Mouse (Mus musculus) CD4-positive, CD25-positive, alpha-beta regulatory T cell, adult 2 months (primary cell): ENCODE data around the gene Mslnl.
"Not testable (repeated sequence)": the region's sequence is repeated elsewhere in the genome, so short reads cannot be mapped to it uniquely, and the experiment has no call there.

ENCODE experiments used
- DNase-seq: peaks from one replicate; pipeline ENCODE4 v3.0.0-alpha.2; 2012; ENCODE audit warnings: low read depth, low spot score

The Mslnl gene

DNA sequence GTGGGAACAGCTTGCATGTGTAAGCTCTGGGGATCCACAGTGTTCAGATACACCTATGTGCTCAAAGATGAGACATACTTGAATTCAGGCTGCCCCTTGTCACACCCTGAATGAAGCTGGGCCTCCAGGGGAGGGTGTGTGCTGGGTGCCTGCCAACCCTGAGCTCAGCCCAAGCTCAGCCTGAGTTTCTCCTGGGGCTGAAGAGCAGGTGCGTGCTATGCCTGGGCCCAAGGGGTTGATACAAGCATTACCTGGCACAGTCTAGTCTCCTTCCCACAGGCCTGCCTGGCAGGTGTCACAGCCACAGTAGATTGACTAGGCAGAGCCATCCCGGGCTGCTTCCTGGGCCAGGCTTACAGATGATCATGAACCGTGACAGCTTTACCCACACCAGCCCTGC is at the start of gene Mslnl:
Mslnl (plus strand) TSS at position 298 of the 400 bp plus-strand sequence.
- no peak for DNase-seq

DNA sequence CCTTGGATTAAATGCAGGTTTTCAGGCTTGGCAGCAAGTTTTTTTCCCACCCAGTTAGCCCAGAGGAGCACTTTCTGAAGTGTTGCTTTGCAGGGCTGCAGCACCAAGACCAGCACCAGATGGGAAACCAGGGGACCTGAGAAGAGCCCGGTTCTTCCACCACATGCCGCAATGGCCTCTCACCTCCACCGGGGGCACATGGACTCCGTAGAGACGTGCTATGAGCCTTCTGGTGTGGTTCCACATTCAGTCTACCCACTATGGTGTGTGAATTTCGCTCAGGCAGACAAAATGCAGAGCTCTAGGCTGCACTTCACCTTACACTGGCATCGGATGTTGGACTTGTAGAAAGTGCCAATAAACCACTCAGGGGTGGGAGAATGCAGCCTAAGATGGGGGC is 49.5 kb upstream of the Mslnl start:
- DNase-seq, result no peak

DNA sequence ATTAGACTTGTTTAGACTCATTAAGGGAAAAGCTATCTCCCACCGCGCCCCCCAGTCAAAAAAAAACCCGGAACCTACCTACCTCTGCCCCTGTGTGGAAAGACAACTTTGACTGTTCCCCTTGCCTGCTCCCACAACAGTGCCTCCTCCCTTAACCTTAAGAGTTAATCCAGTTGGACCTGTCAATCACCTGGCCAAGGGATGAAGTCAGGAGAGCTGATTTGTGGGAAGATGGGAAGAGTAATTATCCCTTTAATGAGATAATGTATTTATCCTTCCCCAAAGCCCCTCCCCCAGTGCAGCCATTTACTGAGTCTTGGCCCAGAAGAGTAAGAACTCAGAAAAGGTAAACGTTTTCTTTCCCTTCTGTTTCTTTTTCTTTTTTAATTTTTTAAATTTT is 46.9 kb upstream of the Mslnl start:
- no peak for DNase-seq

DNA sequence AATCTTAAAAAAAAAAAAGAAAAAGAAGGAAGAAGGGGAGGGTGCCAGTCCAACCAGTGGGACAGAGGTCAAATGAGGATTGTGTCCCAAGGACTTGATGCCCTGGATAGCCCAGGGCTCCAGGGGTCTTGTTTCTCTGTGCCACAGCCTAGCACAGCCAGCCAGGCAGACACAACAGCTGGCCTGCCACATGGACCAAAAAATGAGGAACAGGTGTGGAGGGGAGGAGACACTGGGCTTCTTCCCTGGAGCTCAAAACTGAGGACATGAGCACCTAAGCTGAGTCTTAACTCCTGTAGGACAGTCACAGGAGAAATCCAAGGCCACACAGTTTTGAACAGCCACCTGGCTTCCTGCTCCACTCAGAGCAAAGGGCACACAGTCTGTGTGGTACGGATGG is 39.6 kb upstream of the Mslnl start:
- DNase-seq, result no peak

DNA sequence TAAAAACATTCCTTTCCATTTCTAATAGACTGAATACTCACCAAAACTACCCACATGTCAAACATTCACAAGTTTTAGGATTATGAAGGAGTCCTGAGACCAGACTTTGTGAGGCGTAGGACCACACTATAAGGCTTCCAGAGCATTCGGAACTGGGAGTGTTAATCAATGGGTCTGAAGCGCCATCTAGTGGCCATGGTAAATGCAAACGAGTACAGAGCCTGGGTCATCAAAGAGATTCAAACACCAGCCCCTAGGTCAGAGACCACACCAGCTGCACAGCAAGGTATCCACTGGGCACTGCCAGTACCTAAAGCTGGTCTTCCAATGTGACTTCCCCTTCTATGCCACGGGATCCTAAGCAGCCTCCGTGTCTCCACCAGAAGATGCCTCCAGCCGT is 37.4 kb upstream of the Mslnl start:
- peak; percentile 82 for DNase-seq

- DNase-seq, result no peak
Observed at GRCm38 (mm10) chr17:25700863-25701496, 34.9 kb upstream of the Mslnl start.

GRCm38 (mm10) chr17:25709994-25710393 is 25.8 kb upstream of the Mslnl start:
- no peak for DNase-seq

GRCm38 (mm10) chr17:25711136-25711535 is 24.7 kb upstream of the Mslnl start:
- DNase-seq, result no peak

DNA sequence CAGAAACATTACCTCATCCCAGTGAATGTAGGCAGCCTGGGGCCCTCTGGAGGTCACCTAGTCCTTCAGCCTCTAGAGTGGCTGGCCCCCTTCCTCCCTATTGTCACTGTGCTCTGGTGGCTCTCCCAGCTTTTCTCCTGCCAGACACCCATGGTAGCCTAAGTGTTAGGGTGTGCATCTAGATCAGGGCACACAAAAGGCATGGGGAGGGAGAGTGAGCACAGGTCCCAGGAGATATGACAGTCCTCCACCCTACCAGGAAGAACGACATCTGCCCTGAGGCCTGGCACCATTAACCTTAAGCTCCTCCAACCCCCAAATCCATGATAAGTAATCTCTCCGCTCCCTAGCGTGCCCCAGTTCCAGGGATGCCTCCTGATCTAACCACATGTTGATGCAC is 20.2 kb upstream of the Mslnl start:
- no peak for DNase-seq

- DNase-seq, result no peak
Observed at GRCm38 (mm10) chr17:25716130-25716529, 19.7 kb upstream of the Mslnl start.

DNA sequence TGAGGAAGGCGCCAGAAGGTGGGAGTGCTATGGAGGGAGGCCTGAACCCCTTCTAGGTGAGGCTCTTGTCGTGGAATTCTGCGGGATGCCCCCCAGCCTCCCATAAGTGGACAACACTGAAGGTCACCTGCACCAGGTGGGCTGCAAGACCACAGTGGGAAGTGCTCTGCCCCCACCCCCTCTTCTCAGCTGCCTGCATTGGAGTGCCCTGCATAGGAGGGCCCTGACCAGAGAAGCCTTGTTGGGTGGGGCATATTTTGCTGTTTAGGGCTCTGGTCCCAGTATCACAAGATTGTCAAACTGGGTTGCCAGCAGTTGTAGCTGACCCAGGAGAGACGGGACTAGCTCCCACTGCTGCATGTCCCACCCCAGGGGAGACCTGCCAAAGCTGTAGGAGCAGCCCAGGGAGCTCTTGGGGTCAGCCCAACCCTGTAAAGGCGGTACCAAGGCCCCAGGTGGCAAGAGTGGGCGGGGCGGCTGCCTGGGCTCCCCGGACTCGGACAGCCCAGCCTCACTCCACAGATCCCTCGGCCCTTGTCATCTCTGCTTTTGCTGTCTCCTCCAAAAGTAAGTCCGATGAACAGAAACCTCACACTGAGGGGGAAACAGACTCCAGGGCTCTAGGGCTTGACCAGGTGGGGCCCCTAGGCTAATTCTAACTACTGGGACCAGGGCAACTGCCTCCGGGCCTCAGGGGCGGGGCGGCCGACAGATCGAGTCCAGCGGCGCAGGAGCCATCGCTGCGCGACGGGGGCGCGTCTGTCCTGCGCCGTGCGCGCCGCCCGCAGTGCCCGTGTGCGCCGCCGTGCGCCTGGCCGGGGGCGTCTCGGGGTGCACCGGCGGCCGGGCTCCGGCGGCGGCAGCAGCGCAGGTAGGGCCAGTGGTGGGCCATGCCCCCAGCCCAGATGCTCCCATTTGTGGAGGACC is 18.9 kb upstream of the Mslnl start, which contains the start of gene Gng13:
Gng13 (plus strand) TSS at position 461 of the 927 bp plus-strand sequence.
- no peak for DNase-seq

- no peak for DNase-seq
Observed at GRCm38 (mm10) chr17:25717691-25718090, 18.2 kb upstream of the Mslnl start.

- no peak for DNase-seq
Observed at GRCm38 (mm10) chr17:25721476-25721875, 14.4 kb upstream of the Mslnl start.

DNA sequence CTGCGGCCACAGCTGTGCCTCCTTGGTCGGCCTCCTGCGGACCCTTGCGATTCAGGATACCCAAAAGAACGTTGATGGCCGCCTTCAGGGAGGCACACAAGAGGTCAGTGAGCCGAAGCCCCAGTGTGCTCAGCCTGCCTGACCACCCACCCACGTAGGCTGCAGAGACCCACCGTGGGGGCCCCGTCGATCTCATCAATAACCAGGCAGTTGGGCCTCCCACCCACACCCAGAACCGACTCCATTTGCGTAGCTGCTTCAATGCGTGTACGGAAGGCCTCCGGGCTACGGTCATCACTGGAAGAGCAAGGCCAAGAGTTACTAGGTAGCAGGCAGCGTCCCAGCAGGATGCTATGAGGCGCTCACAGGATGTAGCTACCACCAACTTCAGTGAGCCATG is 12.4 kb upstream of the Mslnl start:
- no peak for DNase-seq

- DNase-seq, result no peak
Observed at GRCm38 (mm10) chr17:25723919-25724318, 11.9 kb upstream of the Mslnl start.

GRCm38 (mm10) chr17:25725264-25725663 is 10.6 kb upstream of the Mslnl start:
- no peak for DNase-seq

DNA sequence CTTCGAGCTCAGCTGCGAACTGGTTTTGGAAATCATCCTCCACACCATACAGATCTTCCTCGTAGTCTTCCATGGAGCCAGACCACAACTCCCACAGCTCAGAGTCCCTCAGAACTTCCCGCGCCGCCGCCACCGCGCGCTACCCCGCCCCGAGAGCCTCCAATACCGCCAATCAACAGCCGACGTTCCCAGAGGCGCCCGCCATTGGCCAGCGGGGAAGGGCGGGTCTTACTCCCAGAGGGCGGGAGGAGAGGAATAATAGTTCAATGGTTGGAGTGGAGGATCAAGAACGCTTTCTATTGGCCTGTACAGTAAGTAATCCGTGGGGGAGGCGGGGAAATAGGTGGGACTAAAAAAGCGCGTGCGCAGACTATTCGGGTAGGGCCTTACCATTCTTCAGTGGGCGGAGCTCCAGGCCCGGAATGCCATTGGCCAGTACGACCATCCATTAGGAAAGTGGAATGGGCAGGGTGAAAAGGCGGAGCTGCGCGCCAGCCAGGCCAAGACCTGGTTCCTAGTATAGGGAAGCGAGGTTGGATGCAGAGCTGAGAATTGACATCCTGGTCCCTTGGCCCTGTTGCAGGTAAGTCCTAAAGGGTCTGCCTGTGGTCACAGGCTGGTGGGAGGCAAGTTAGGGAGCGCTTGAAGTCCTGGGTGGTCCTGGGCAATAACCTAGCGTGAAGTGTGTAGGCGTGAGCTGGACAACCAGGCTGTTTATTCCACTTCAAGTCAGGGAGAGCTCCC is 8.4 kb upstream of the Mslnl start, which contains the start of the genes Chtf18 and Rpusd1:
Chtf18 (minus strand) TSS at position 155 of the 744 bp plus-strand sequence.
Rpusd1 (plus strand) TSS at position 406 of the 744 bp plus-strand sequence.
- DNase-seq, result peak; percentile 98

DNA sequence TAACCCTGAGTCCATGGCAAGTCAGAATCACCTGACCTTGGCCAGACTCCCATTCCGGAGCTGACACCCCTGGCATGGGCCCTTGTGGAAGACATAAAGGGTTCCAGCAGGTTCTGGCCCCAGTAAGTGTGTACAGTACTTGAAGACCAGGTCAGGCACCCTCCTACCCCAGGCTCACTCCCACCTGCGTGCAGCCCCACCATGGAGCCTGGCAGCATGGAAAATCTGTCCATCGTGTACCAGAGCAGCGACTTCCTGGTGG is 7.9 kb upstream of the Mslnl start:
- DNase-seq, result no peak

DNA sequence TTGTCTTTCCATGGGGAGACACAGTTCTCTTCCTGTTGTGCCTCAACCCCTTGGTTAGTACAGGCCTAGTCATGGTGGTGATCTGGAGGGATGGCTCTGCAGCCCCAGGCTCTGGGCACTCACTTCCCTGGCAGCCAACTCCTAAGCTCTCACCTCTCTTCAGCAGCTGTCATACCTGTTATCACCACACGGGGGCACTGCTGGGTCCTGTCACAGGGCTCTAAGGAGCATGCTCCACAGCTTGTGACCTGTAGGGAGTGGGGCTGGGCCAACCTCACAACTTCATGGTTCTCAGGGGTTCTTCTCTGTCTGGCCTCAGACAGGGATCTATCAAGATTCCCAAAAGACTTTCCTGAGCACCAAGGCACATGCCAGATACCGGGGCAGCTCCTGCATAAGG is 3.8 kb upstream of the Mslnl start:
- DNase-seq, result peak; percentile 91

GRCm38 (mm10) chr17:25735246-25735645 is 596 bp upstream of the Mslnl start:
- DNase-seq, result no peak

DNA sequence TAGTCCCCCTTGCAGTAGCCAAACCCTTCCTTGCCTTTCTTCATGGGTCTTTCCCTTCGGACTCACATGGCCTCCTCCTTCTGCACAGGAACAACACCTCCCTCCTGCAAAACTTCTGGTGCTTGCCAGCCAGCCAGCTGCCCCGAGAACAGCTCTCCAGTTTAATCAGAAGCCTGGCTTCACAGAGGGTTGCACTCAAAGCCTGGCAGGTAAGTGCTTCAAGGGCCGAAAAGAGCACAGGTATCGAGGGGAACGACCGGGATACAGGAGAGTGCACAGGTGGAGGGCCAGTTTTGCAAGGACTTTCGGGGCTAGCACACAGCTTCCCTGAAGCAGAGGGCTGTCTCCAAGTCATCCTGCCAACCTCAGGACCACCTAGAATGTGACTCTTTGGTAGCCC is 3.0 kb downstream of the Mslnl start:
- no peak for DNase-seq

DNA sequence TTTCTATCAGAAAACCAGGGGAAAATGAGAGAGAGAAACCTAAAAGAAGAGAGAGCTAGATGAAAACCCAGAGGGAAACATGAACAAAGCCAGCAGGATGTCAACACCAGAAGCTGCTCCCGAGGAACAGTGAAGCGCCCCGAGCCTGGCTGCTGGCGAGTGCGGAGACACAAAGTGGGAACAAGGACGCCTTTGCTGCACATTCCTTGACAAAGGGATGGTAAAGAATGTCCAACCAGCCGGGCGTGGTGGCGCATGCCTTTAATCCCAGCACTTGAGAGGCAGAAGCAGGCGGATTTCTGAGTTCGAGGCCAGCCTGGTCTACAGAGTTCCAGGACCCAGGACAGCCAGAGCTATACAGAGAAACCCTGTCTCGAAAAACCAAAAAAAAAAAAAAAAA is 5.6 kb downstream of the Mslnl start:
- DNase-seq, result not testable (repeated sequence)
